Mouse (Mus musculus): Measurements from ENCODE around the gene Tlr12.

GRCm38 (mm10) chr4:128635894-128636585, 17.6 kb upstream of the Tlr12 start:
- TF ChIP-seq CTCF (IDR thresholded peaks at IDR 0.05; ENCODE audit: borderline replicate concordance, control insufficient read depth, extremely low read depth, insufficient read depth, low read length, poor library complexity) = no peak
- TF ChIP-seq POLR2A (IDR thresholded peaks at IDR 0.05; ENCODE audit: control insufficient read depth, extremely low read depth, insufficient read depth, low read length, poor library complexity) = no peak

All from thymus, adult 2 months (tissue).